Mouse (Mus musculus): Measurements from ENCODE around the gene Ftl1. TPM values are rescaled to one million over a fixed set of nuclear protein-coding genes. Genes with fewer than 3 reads are reported as not detected.
"Not testable (repeated sequence)": the region's sequence is repeated elsewhere in the genome, so short reads cannot be mapped to it uniquely, and the experiment has no call there.

The Ftl1 gene
- total RNA-seq, 4 experiments from 2014 or later = 164 to 329 (median 254) TPM

GRCm38 (mm10) chr7:45476453-45476852 lies 16.8 kb upstream of the Ftl1 start:
- no peak for DNase-seq (ENCODE audit: low spot score)

- DNase-seq (ENCODE audit: low spot score) = no peak
Observed at GRCm38 (mm10) chr7:45475291-45475969, 15.7 kb upstream of the Ftl1 start.

GRCm38 (mm10) chr7:45470869-45471268 lies 11.2 kb upstream of the Ftl1 start:
- peak; percentile 78 for DNase-seq (ENCODE audit: low spot score)

GRCm38 (mm10) chr7:45467090-45467670 lies 7.5 kb upstream of the Ftl1 start:
- DNase-seq (ENCODE audit: low spot score) = no peak

- peak; percentile 95 for DNase-seq (ENCODE audit: low spot score)
Observed at GRCm38 (mm10) chr7:45466283-45467089, 6.8 kb upstream of the Ftl1 start, which contains the start of gene Bax. Bax (minus strand) TSS chr7:45466898.

GRCm38 (mm10) chr7:45465549-45465948 lies 5.9 kb upstream of the Ftl1 start:
- DNase-seq (ENCODE audit: low spot score) = no peak

- no peak for DNase-seq (ENCODE audit: low spot score)
Observed at GRCm38 (mm10) chr7:45465112-45465511, 5.4 kb upstream of the Ftl1 start.

GRCm38 (mm10) chr7:45463987-45464778 lies 4.5 kb upstream of the Ftl1 start:
- DNase-seq (ENCODE audit: low spot score) = no peak

- DNase-seq (ENCODE audit: low spot score) = not testable (repeated sequence)
Observed at GRCm38 (mm10) chr7:45462868-45463267, 3.2 kb upstream of the Ftl1 start.

- no peak for DNase-seq (ENCODE audit: low spot score)
Observed at GRCm38 (mm10) chr7:45462325-45462724, 2.6 kb upstream of the Ftl1 start.

- DNase-seq (ENCODE audit: low spot score) = no peak
Observed at GRCm38 (mm10) chr7:45461781-45462180, 2.1 kb upstream of the Ftl1 start.

- DNase-seq (ENCODE audit: low spot score) = no peak
Observed at GRCm38 (mm10) chr7:45461326-45461725, 1.6 kb upstream of the Ftl1 start.

- peak; percentile 68 for DNase-seq (ENCODE audit: low spot score)
Observed at GRCm38 (mm10) chr7:45460860-45461314, 1.2 kb upstream of the Ftl1 start.

- DNase-seq (ENCODE audit: low spot score) = no peak
Observed at GRCm38 (mm10) chr7:45460377-45460776, 693 bp upstream of the Ftl1 start.

GRCm38 (mm10) chr7:45458748-45459563 lies 728 bp downstream of the Ftl1 start:
- DNase-seq (ENCODE audit: low spot score) = peak; percentile 84

GRCm38 (mm10) chr7:45457204-45458060 lies 2.3 kb downstream of the Ftl1 start:
- DNase-seq (ENCODE audit: low spot score) = peak; percentile 55

- no peak for DNase-seq (ENCODE audit: low spot score)
Observed at GRCm38 (mm10) chr7:45456721-45457203, 2.9 kb downstream of the Ftl1 start.

- no peak for DNase-seq (ENCODE audit: low spot score)
Observed at GRCm38 (mm10) chr7:45455932-45456696, 3.6 kb downstream of the Ftl1 start.

- no peak for DNase-seq (ENCODE audit: low spot score)
Observed at GRCm38 (mm10) chr7:45454971-45455370, 4.7 kb downstream of the Ftl1 start.

Data from heart, adult 8-10 months (tissue).